In genomic region chr13:38527797-38528650, GRCm38 (mm10) we compare ENCODE assay signal across 8 mouse cellular contexts. TPM values are rescaled to one million over a fixed set of nuclear protein-coding genes. Genes with fewer than 3 reads are reported as not detected.
DNase-seq lines count a peak whose midpoint lies in the region; ATAC-seq lines count a peak whose summit lies in the region.

No protein-coding gene starts in this region.

- H3K4me3 ChIP-seq in hindbrain, embryonic 13.5 days, result peak overlapping the region; percentile 60

- peak overlapping the region; percentile 87 for H3K27ac ChIP-seq in hindbrain, embryonic 13.5 days

- H3K9ac ChIP-seq in hindbrain, embryonic 13.5 days, result peak overlapping the region; percentile 76

- peak; percentile 94 for ATAC-seq in hindbrain, embryonic 13.5 days (ENCODE audit: low FRiP score)

- H3K36me3 ChIP-seq in hindbrain, embryonic 13.5 days, result peaks cover 3% of the 10 kb centered on the region

- H3K27me3 ChIP-seq in hindbrain, embryonic 13.5 days, result peaks cover 6% of the 10 kb centered on the region; the same call in 1 of the 2 replicates

- under 1% methylated on average over 79 of the region's 87 CpGs for WGBS in hindbrain, embryonic 13.5 days

- peaks cover 33% of the 10 kb centered on the region for H3K4me1 ChIP-seq in hindbrain, embryonic 13.5 days (replicated peaks)

- H3K4me2 ChIP-seq in hindbrain, embryonic 13.5 days, result peak overlapping the region; percentile 83

- DNase-seq in NIH3T3 (ENCODE audit: low read depth), result peak; percentile 84
- DNase-seq in cerebellum, postnatal 10 days, result peak; percentile 90 to 94
- DNase-seq in frontal cortex, postnatal 14 days (ENCODE audit: low spot score in 2 of 2), result peak; percentile 68 to 80
- peak; percentile 75 to 81 for DNase-seq in layer of hippocampus, postnatal 25 days (ENCODE audit: extremely low spot score in 1 of 2, low spot score in 1 of 2)
- DNase-seq in lung, postnatal 25 days (ENCODE audit: low spot score), result peak; percentile 91
- peak; percentile 54 for DNase-seq in retina, adult 2 months (ENCODE audit: low read depth, low spot score)
- peak; percentile 97 for DNase-seq in thymus, postnatal 25 days

- no peaks in the 10 kb centered on the region for H3K9me3 ChIP-seq in hindbrain, embryonic 13.5 days

RNA-seq across cellular contexts. Expression of gene Txndc5, which starts 0.6 kb away (rescaled TPM):
- 81.0 and 85.4 TPM in 2 replicates for polyA plus RNA-seq in hindbrain, embryonic 13.5 days (2015; fragmentation: Nextera tagmentation; extraction: Ambion mirVana)
- total RNA-seq in layer of hippocampus, postnatal 25 days (2021), result 10 to 100 TPM; 40.7 to 46.9 TPM

Comparison
In these comparisons a context has a peak if more than half of its experiments do, and no peak if none do; other contexts are left out.
1. Peak in every context shown above with its lines: DNase-seq, ATAC-seq, H3K4me3 ChIP-seq and H3K27ac ChIP-seq.